Mouse (Mus musculus) ES-E14 (cell line): ENCODE results near the gene Eif3b.

Experiments used
- CHD2 ChIP-seq: IDR thresholded peaks from 2 replicates; pipeline ENCODE4 v1.6.1; 2014; ENCODE audit warnings: mild to moderate bottlenecking, low read depth, low read length, inconsistent platforms
- HCFC1 ChIP-seq: IDR thresholded peaks from 2 replicates; pipeline ENCODE4 v1.6.1; 2012; ENCODE audit warnings: low read length, inconsistent platforms, borderline replicate concordance; ENCODE audit not compliant: insufficient read depth

DNA sequence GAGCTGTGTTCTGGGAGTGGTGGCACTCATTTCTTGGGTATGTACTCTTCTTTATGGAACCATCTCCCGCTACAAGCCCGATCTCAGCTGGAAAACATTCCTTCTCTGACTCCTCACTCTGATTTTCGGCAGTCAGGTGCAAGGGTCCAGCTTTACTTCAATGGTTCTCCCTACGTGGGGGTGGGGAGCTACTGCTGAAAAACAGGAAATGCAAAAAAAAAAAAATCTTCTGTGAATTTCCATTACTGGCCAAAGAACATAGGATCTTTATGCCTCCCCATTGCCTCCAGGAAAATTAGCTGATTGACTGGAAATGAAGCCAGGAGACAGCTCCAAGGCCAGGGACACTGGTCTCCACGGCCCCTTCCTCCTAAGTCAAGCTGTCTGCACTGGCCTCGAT is 12.5 kb upstream of the Eif3b start:
- TF ChIP-seq HCFC1: no peak
- no peak for TF ChIP-seq CHD2
